Mouse (Mus musculus) kidney, adult 2 months (tissue): Measurements from ENCODE around the gene Tmsb15b1. TPM values are rescaled to one million over a fixed set of nuclear protein-coding genes. Genes with fewer than 3 reads are reported as not detected.
"Not testable (repeated sequence)": the region's sequence is repeated elsewhere in the genome, so short reads cannot be mapped to it uniquely, and the experiment has no call there.

ENCODE experiments used
- DNase-seq: peaks from one replicate; pipeline ENCODE4 v3.0.0; 2021
- H3K27ac ChIP-seq: fragments of 200-500 bp; 2 replicates; pipeline ENCODE4 v1.5.1; 2012; ENCODE audit warnings: low read depth, low read length, control low read depth, inconsistent platforms; ENCODE audit not compliant: insufficient read depth
- H3K27me3 ChIP-seq: fragments of 200-500 bp; replicated peaks from 2 replicates; pipeline ENCODE4 v1.6.1; 2012; ENCODE audit warnings: mild to moderate bottlenecking, moderate library complexity, low read length, inconsistent platforms; ENCODE audit not compliant: control insufficient read depth, insufficient read depth
- H3K36me3 ChIP-seq: fragments of 200-500 bp; 2 replicates; pipeline ENCODE4 v1.6.1; 2012; ENCODE audit warnings: mild to moderate bottlenecking, moderate library complexity, low read length, inconsistent platforms; ENCODE audit not compliant: control insufficient read depth, insufficient read depth
- H3K4me1 ChIP-seq: fragments of 200-500 bp; 2 replicates; pipeline ENCODE4 v1.6.1; 2011; ENCODE audit warnings: low read length; ENCODE audit not compliant: control insufficient read depth, insufficient read depth
- H3K4me3 ChIP-seq: fragments of 200-500 bp; 2 replicates; pipeline ENCODE4 v1.5.1; 2011; ENCODE audit warnings: mild to moderate bottlenecking, low read depth, low read length, control low read depth; ENCODE audit not compliant: insufficient read depth
- CTCF ChIP-seq: fragments of 200-500 bp; conservative IDR thresholded peaks from 2 replicates; pipeline ENCODE4 v1.5.1; 2011; ENCODE audit warnings: low read depth, mild to moderate bottlenecking, control low read depth, low read length, moderate library complexity, mixed read lengths; ENCODE audit not compliant: insufficient read depth, insufficient read length
- POLR2A ChIP-seq: fragments of 200-500 bp; IDR thresholded peaks from one replicate; pipeline ENCODE4 v1.6.1; 2011; ENCODE audit warnings: low read depth, low read length, control low read depth
- WGBS: fragments of 180-500 bp; shearing (Covaris S2); methylation state at CpG from one replicate; pipeline ENCODE4 v1.1.7; 2018; 5-methylcytosine and 5-hydroxymethylcytosine counted together
- polyA plus RNA-seq: library from polyadenylated mRNA; depleted of rRNA; stranded (reverse); fragments of >200 nt; gene quantifications from 2 replicates; pipeline ENCODE4 v1.2.3, GENCODE M21; 2012

Tmsb15b1 gene
- polyA plus RNA-seq, 1 experiment = 1.0 TPM

DNA sequence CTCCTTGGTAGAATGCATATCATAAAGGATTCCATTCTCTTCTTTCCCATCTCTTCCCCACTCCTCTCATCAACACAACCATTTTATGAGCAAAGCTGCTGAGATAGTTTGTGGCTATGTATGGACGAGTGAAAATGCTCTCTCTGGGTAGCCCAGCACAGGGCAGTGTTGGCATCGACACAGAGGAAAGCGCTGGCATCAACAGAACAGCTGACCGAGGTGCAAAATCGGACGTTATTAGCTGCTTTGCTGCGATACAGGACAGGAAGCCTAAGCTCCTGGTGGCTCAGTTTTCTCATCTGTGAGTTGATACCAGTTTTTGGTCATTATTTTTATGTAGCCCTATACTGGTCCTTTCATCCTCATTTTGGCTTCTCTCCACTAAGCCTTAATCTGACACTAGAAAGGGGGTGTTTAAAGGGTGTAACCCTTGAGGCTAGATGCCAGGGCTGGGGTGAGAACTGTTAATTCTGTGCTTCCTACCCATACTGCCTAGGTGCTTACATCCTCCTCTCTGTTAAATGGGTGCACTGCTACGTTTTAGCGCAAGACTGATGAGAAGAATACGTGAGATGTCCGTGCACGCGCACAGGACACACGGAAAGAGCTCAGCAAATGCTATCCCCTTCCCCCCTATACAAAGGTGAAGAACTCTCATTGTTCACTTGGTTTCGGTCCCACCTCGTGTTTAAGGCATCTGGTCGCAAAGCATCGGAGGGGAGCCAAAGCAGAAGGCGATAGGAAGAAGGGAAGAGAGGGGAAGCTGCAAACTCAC is 15.7 kb upstream of the Tmsb15b1 start:
- TF ChIP-seq CTCF (no peak), POLR2A (no peak)
- Histone ChIP-seq H3K4me3 (peak overlapping the region; percentile 44), H3K27ac (no peak overlapping the region), H3K36me3 (no peaks in the 10 kb centered on the region), H3K4me1 (no peaks in the 10 kb centered on the region), H3K27me3 (no peaks in the 10 kb centered on the region)
- 13% methylated on average over 19 of the region's 19 CpGs for WGBS
- no peak for DNase-seq

DNA sequence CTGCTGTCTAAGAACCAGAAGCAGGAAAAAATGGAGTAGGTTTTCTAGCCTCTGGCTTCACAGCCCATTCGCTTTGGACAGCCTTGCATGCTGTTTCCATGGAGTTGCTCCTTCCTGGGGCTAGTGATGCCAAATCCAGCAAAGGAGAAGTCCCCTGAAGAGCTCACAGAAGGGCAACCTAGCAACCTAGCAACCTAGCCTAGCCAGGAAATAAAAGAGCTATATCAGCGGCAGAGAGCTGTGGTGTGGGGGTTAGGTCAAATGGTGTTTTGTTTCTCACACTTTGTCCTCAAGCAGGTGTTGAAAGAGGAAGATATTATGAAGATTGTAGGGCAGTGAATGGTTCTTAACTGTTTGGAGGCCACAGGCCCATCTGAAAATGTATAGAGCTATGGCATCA is 14.6 kb upstream of the Tmsb15b1 start:
- H3K36me3 ChIP-seq = no peaks in the 10 kb centered on the region
- no peak for DNase-seq
- H3K27me3 ChIP-seq = no peaks in the 10 kb centered on the region
- no peak overlapping the region for H3K27ac ChIP-seq
- no peaks in the 10 kb centered on the region for H3K4me1 ChIP-seq
- H3K4me3 ChIP-seq = no peak overlapping the region
- TF ChIP-seq CTCF (no peak), POLR2A (no peak)
- WGBS = 47% methylated on average over 2 of the region's 2 CpGs

DNA sequence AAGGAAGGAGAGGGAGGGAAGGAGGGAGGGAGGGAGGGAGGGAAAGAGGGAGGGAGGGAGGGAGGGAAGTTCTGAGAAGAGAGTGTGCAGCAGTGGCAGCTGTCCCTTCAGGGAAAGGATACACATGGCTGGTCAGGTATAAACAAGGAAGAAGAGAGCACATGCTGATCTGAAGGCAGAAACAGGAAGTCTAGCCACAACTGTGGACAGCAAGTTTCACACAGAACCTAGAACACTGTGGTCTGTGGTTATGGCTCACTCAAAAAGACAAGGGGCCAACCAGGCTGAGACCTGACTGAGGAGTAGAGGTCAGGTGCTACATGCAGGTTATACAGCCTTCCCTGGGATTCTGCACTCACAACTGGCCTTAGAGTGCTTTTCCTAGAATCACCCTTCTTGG is 9.4 kb upstream of the Tmsb15b1 start:
- Histone ChIP-seq H3K4me3 (no peak overlapping the region), H3K4me1 (no peaks in the 10 kb centered on the region), H3K27ac (no peak overlapping the region), H3K27me3 (no peaks in the 10 kb centered on the region), H3K36me3 (no peaks in the 10 kb centered on the region)
- TF ChIP-seq CTCF (no peak), POLR2A (no peak)
- peak; percentile 25 for DNase-seq

DNA sequence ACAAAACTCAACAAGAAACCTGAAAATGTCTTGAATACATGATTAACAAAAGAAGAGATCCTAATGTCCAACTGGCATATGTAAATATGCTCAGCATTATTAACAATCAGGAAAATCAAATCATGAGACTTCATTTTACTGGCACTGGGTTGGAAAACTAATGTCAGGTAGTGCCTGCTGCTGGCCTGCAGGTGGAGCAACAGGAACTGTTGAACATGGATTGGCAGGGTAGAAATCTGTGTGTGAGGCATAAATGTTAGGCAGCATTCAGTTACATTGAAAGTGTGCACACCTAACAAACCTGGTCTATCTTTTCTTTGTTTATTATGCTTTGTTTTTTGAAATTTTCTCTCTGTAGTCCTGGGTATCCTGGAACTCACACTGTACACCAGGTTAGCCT is 1.9 kb upstream of the Tmsb15b1 start:
- H3K4me1 ChIP-seq = no peaks in the 10 kb centered on the region
- peak; percentile 13 for DNase-seq
- peak; percentile 60 for TF ChIP-seq CTCF
- no peak for TF ChIP-seq POLR2A
- no peaks in the 10 kb centered on the region for H3K27me3 ChIP-seq
- no peak overlapping the region for H3K4me3 ChIP-seq
- no peak overlapping the region for H3K27ac ChIP-seq
- H3K36me3 ChIP-seq = no peaks in the 10 kb centered on the region

GRCm38 (mm10) chrX:136975397-136975796 is 1.3 kb downstream of the Tmsb15b1 start, which contains the start of gene Tmsb15b2:
Tmsb15b2 (minus strand) TSS chrX:136975497.
- not testable (repeated sequence) for DNase-seq, H3K27me3 ChIP-seq, H3K27ac ChIP-seq, H3K36me3 ChIP-seq, H3K4me1 ChIP-seq
- H3K4me3 ChIP-seq = 0 out of 2 replicates have a peak within 1 kb of the TSS, but pooled peaks have one; percentile 62
- 92% methylated on average over 6 of the region's 6 CpGs for WGBS

DNA sequence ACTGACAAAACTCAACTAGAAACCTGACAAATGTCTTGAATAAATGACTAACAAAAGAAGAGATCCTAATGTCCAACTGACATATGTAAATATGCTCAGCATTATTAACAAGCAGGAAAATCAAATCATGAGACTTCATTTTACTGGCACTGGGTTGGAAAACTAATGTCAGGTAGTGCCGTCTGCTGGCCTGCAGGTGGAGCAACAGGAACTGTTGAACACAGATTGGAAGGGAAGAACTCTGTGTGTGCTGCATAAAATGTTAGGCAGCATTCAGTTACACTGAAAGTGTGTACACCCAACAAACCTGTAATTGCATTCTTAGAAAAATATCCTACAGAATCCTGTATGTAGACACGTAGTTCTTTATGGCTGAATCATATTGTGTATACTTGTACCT is 17.0 kb downstream of the Tmsb15b1 start:
- Histone ChIP-seq H3K4me1 (no peaks in the 10 kb centered on the region), H3K27me3 (no peaks in the 10 kb centered on the region), H3K27ac (no peak overlapping the region), H3K4me3 (no peak overlapping the region), H3K36me3 (no peaks in the 10 kb centered on the region)
- WGBS = 26% methylated on average over 2 of the region's 2 CpGs
- DNase-seq = peak; percentile 12
- no peak for TF ChIP-seq POLR2A
- TF ChIP-seq CTCF = peak; percentile 55

- H3K4me3 ChIP-seq, H3K27me3 ChIP-seq, H3K27ac ChIP-seq, H3K36me3 ChIP-seq, DNase-seq, H3K4me1 ChIP-seq: not testable (repeated sequence)
- WGBS = 43% methylated on average over 5 of the region's 5 CpGs
Observed at GRCm38 (mm10) chrX:136958300-136958699, 18.4 kb downstream of the Tmsb15b1 start.

- not testable (repeated sequence) for H3K36me3 ChIP-seq, H3K4me1 ChIP-seq, H3K27ac ChIP-seq, H3K27me3 ChIP-seq
- peak; percentile 55 for DNase-seq
- 0 out of 2 replicates have a peak overlapping the region, but pooled peaks have one; percentile 20 for H3K4me3 ChIP-seq
- WGBS = 10% methylated on average over 13 of the region's 13 CpGs
Observed at GRCm38 (mm10) chrX:136957583-136958279, 18.9 kb downstream of the Tmsb15b1 start.
